Mouse (Mus musculus) kidney, embryonic 14.5 days (tissue): ENCODE results near the gene Ift46. TPM values are rescaled to one million over a fixed set of nuclear protein-coding genes. Genes with fewer than 3 reads are reported as not detected.

Experiments used
- ATAC-seq: fragments of 200-750 bp; cut with Nextera tagmentation; 2 replicates; pipeline ENCODE4 v1.8.0; 2017; ENCODE audit warnings: moderate number of reproducible peaks, mild to moderate bottlenecking, moderate TSS enrichment, moderate library complexity; ENCODE audit not compliant: low FRiP score, low TSS enrichment
- H3K27ac ChIP-seq: fragments of 300-500 bp; sonication (generic); 2 replicates; pipeline ENCODE4 v1.5.1; 2014; ENCODE audit warnings: low read depth, mild to moderate bottlenecking, low read length, moderate library complexity, mixed read lengths
- H3K27me3 ChIP-seq: fragments of 300-500 bp; sonication (generic); 2 replicates; pipeline ENCODE4 v1.6.1; 2014; ENCODE audit warnings: mild to moderate bottlenecking, low read length; ENCODE audit not compliant: control insufficient read depth, insufficient read depth
- H3K36me3 ChIP-seq: fragments of 300-500 bp; sonication (generic); 2 replicates; pipeline ENCODE4 v1.6.1; 2014; ENCODE audit warnings: low read length, mixed read lengths; ENCODE audit not compliant: control insufficient read depth, insufficient read depth
- H3K4me1 ChIP-seq: fragments of 300-500 bp; sonication (generic); 2 replicates; pipeline ENCODE4 v1.6.1; 2014; ENCODE audit warnings: low read length, mixed read lengths; ENCODE audit not compliant: control insufficient read depth, insufficient read depth
- H3K4me2 ChIP-seq: fragments of 300-500 bp; sonication (generic); replicated peaks from 2 replicates; pipeline ENCODE4 v1.6.1; 2014; ENCODE audit warnings: low read depth, mild to moderate bottlenecking, low read length
- H3K4me3 ChIP-seq: fragments of 300-500 bp; sonication (generic); 2 replicates; pipeline ENCODE4 v1.5.1; 2014; ENCODE audit warnings: mild to moderate bottlenecking, low read length
- H3K9ac ChIP-seq: fragments of 300-500 bp; sonication (generic); 2 replicates; pipeline ENCODE4 v1.6.1; 2014; ENCODE audit warnings: low read depth, mild to moderate bottlenecking, low read length, moderate library complexity
- H3K9me3 ChIP-seq: fragments of 300-500 bp; sonication (generic); 2 replicates; pipeline ENCODE4 v1.6.1; 2016; ENCODE audit warnings: low read length; ENCODE audit not compliant: control insufficient read depth
- WGBS: fragments of 180-500 bp; shearing (Covaris S2); extraction: QIAGEN DNeasy Blood & Tissue Kit; methylation state at CpG from one replicate; pipeline ENCODE4 v1.1.7; 2014; 5-methylcytosine and 5-hydroxymethylcytosine counted together
- polyA plus RNA-seq: library from polyadenylated mRNA; unstranded; fragments of >200 nt; fragmentation: Nextera tagmentation; extraction: Ambion mirVana; gene quantifications from 2 replicates; pipeline ENCODE4 v1.2.1, GENCODE M21; 2014

Ift46 gene
- polyA plus RNA-seq, 1 experiment from 2014 or later = 122 TPM

GRCm38 (mm10) chr9:44841241-44841640 lies 73.5 kb downstream of the Ift46 start:
- H3K27me3 ChIP-seq = no peaks in the 10 kb centered on the region
- H3K9ac ChIP-seq = no peak overlapping the region
- H3K4me3 ChIP-seq = no peak overlapping the region
- ATAC-seq = no peak
- no peak overlapping the region for H3K4me2 ChIP-seq
- H3K9me3 ChIP-seq = no peaks in the 10 kb centered on the region
- 90% methylated on average over 10 of the region's 10 CpGs for WGBS
- no peak overlapping the region for H3K27ac ChIP-seq
- no peaks in the 10 kb centered on the region for H3K4me1 ChIP-seq
- H3K36me3 ChIP-seq = peaks cover 81% of the 10 kb centered on the region

Other genes starting within 250 kb of the Ift46 start
- gene Cxcr5, start 206.0 kb upstream of the Ift46 start, polyA plus RNA-seq = not detected in 2 replicates
- gene Ddx6, start 163.0 kb upstream of the Ift46 start, polyA plus RNA-seq = 28.2 and 29.1 TPM in 2 replicates
- gene Treh, start 94.7 kb upstream of the Ift46 start, polyA plus RNA-seq = not detected in 2 replicates
- 24.9 and 28.7 TPM in 2 replicates for gene Phldb1, start 32.7 kb upstream of the Ift46 start, polyA plus RNA-seq
- 116 and 219 TPM in 2 replicates for gene Arcn1, start 63 bp upstream of the Ift46 start, polyA plus RNA-seq
- gene Tmem25, start 31.4 kb downstream of the Ift46 start, polyA plus RNA-seq = 8.1 and 10.8 TPM in 2 replicates
- gene Ttc36, start 35.2 kb downstream of the Ift46 start, polyA plus RNA-seq = 22.5 and 31.0 TPM in 2 replicates
- gene Kmt2a, start 113.4 kb downstream of the Ift46 start, polyA plus RNA-seq = 14.9 and 15.2 TPM in 2 replicates
- gene Atp5l, start 152.8 kb downstream of the Ift46 start, polyA plus RNA-seq = 674 and 931 TPM in 2 replicates
- gene Ube4a, start 197.7 kb downstream of the Ift46 start, polyA plus RNA-seq = 25.6 and 38.2 TPM in 2 replicates
- gene Cd3g, start 212.5 kb downstream of the Ift46 start, polyA plus RNA-seq = not detected in 2 replicates
- gene Cd3d, start 213.9 kb downstream of the Ift46 start, polyA plus RNA-seq = not detected in 2 replicates
- gene Cd3e, start 241.7 kb downstream of the Ift46 start, polyA plus RNA-seq = not detected in 2 replicates